Mouse (Mus musculus): ENCODE data around the gene 9530053A07Rik. TPM values are rescaled to one million over a fixed set of nuclear protein-coding genes. Genes with fewer than 3 reads are reported as not detected.

The 9530053A07Rik gene
- polyA plus RNA-seq, 1 experiment from 2014 or later: not detected

DNA sequence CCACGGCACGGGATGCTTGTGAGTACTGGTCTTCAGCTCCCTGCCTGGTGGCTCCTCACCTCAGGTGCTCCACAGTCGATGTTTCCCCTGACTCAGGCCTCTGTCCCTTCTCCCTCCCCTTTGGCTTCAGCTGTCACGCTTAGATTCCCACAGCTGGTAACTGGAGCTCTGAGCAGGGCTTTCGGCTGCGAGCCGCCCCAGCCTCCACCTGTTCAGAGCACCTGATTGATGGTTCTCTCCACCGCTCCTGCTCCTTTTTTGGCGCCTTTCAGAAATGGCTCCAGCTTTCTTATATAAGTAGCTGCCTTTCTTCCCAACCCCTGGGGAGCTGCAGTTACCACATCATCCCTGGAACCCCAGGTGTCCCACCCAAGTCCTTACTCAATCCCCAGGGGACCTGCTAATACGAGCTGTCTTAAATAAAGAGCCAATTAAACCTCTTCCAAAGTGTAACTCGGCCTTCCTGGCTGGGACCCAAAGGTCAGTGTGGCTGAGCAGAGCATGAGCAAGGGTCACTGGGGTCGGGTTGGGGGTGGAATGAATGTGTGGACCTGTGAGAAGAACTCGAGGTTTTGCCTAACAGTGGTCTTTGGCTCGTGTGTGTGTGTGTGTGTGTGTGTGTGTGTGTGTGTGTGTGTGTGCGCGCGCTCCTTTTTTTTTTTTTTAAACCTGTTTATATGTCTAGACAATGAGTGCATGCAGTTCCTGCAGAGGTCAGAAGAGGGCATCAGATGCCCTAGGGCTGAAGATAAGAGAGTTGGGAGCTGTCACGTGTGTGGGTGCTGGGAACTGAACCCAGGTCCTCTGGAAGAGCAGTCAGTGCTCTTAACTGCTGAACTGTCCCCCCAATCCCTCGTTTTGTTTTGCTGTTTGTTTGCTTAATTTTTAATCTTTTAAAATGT lies 74.2 kb downstream of the 9530053A07Rik start:
- WGBS: 43% methylated on average over 16 of the region's 19 CpGs
- no peaks in the 10 kb centered on the region for H3K36me3 ChIP-seq (ENCODE audit: control insufficient read depth, insufficient read depth, low read length)
- H3K27ac ChIP-seq (ENCODE audit: low read depth, low read length): no peak overlapping the region; the same call in 1 of the 2 replicates
- no peak for DNase-seq (ENCODE audit: low spot score)
- H3K4me2 ChIP-seq: no peak overlapping the region
- no peaks in the 10 kb centered on the region for H3K4me1 ChIP-seq (replicated peaks; ENCODE audit: control insufficient read depth, insufficient read depth, low read length)
- no peak for ATAC-seq (replicated peaks; ENCODE audit: low FRiP score)
- no peaks in the 10 kb centered on the region for H3K9me3 ChIP-seq (ENCODE audit: control insufficient read depth, low read length)
- H3K4me3 ChIP-seq (ENCODE audit: low read depth, low read length): no peak overlapping the region
- H3K9ac ChIP-seq (ENCODE audit: low read depth, low read length): no peak overlapping the region
- H3K27me3 ChIP-seq (replicated peaks; ENCODE audit: control insufficient read depth, insufficient read depth, low read length): no peaks in the 10 kb centered on the region

DNA sequence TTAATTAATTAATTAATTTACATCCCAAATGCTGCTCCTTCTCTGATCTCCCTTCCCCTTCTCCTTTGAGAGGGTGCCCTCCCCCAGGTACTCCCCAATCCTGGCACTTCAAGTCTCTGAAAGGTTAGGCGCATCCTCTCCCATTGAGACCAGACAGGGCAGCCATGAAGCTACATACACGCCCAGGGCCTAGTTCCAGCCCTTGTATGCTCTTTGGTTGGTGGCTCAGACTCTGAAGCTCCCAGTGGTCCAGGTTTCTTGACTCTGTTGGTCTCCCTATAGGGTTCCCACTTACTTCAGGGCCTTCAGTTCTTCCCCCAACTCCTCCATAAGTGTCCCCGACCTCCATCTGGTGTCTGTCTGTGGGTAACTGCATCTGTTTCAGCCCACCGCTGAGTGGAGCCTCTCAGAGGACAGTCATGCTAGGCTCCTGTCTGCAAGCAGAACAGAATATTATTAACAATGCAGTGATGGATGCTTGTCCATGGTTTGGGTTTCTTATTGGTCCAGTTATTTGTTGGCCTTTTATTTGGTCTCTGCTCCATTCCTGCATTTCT lies 76.9 kb downstream of the 9530053A07Rik start:
- Histone ChIP-seq H3K4me1 (replicated peaks; ENCODE audit: control insufficient read depth, insufficient read depth, low read length) (no peaks in the 10 kb centered on the region), H3K9ac (ENCODE audit: low read depth, low read length) (no peak overlapping the region), H3K4me2 (no peak overlapping the region), H3K4me3 (ENCODE audit: low read depth, low read length) (no peak overlapping the region), H3K27me3 (replicated peaks; ENCODE audit: control insufficient read depth, insufficient read depth, low read length) (no peaks in the 10 kb centered on the region), H3K27ac (ENCODE audit: low read depth, low read length) (no peak overlapping the region), H3K36me3 (ENCODE audit: control insufficient read depth, insufficient read depth, low read length) (no peaks in the 10 kb centered on the region), H3K9me3 (ENCODE audit: control insufficient read depth, low read length) (no peaks in the 10 kb centered on the region)
- WGBS: 62% methylated on average over 4 of the region's 4 CpGs
- DNase-seq (ENCODE audit: low spot score) (no peak), ATAC-seq (replicated peaks; ENCODE audit: low FRiP score) (no peak)

DNA sequence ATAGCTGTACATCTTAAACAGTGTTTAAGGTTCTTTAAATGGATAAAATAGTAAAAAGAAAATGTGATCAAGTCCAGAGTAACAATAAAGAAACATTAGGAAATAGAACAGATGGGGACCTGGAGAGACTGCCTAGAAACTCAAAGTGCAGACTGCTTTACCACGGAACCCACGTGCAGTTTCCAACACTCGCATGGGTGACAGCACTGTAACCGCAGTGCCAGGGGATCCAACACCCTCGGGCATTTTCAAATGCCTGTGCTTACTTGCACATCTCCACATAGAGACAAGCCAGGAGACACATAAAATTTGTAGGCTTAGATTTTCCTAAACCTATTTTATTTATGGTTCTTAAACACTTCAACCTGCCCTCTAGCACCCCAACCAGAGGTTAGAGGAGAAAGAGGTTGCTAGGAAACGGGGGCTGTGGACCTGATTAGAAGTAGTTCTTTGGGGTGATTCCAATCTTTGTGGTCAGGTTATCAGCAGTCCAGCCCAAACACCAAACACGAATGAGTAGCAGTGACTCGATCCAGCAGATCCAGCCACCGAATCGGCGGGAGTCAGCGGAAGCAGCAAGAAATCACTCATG lies 79.2 kb downstream of the 9530053A07Rik start:
- no peak overlapping the region for H3K27ac ChIP-seq (ENCODE audit: low read depth, low read length)
- no peak for DNase-seq (ENCODE audit: low spot score)
- no peaks in the 10 kb centered on the region for H3K27me3 ChIP-seq (replicated peaks; ENCODE audit: control insufficient read depth, insufficient read depth, low read length)
- H3K4me3 ChIP-seq (ENCODE audit: low read depth, low read length): peak overlapping the region; percentile 24; the same call in 1 of the 2 replicates
- H3K36me3 ChIP-seq (ENCODE audit: control insufficient read depth, insufficient read depth, low read length): no peaks in the 10 kb centered on the region
- peak overlapping the region; percentile 31; the same call in 1 of the 2 replicates for H3K9ac ChIP-seq (ENCODE audit: low read depth, low read length)
- 36% methylated on average over 12 of the region's 12 CpGs for WGBS
- H3K4me1 ChIP-seq (replicated peaks; ENCODE audit: control insufficient read depth, insufficient read depth, low read length): no peaks in the 10 kb centered on the region
- no peak for ATAC-seq (replicated peaks; ENCODE audit: low FRiP score)
- H3K4me2 ChIP-seq: peak overlapping the region; percentile 54
- no peaks in the 10 kb centered on the region for H3K9me3 ChIP-seq (ENCODE audit: control insufficient read depth, low read length)

DNA sequence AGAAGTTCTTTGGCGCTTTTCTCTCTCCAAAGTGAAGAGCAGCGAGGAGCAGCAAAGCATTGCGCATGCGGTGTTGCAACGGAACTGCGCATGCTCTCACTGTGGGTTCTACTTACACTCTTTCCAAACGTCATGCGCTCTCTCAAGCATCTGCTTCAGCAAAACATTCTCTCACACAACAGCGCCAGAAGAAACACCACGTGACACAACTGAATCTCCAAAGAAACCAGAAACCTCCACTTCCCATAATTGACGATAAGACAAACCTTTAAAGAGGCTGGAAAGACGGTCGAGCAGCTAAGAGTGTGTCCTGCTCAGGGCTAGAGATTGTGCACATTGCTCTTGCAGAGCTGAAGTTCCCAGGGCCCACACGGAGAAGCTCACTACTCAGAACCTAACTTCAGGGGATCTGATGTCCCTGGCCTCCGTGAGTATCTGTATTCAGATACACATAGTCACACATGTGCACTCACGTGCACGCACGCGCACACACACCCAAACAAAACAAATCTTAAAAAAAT lies 79.8 kb downstream of the 9530053A07Rik start:
- H3K9ac ChIP-seq (ENCODE audit: low read depth, low read length): no peak overlapping the region
- WGBS: 42% methylated on average over 19 of the region's 19 CpGs
- no peaks in the 10 kb centered on the region for H3K27me3 ChIP-seq (replicated peaks; ENCODE audit: control insufficient read depth, insufficient read depth, low read length)
- H3K36me3 ChIP-seq (ENCODE audit: control insufficient read depth, insufficient read depth, low read length): no peaks in the 10 kb centered on the region
- ATAC-seq (replicated peaks; ENCODE audit: low FRiP score) (no peak), DNase-seq (ENCODE audit: low spot score) (no peak)
- peak overlapping the region; percentile 22; the same call in 1 of the 2 replicates for H3K27ac ChIP-seq (ENCODE audit: low read depth, low read length)
- H3K4me2 ChIP-seq: peak overlapping the region; percentile 54
- no peaks in the 10 kb centered on the region for H3K4me1 ChIP-seq (replicated peaks; ENCODE audit: control insufficient read depth, insufficient read depth, low read length)
- H3K9me3 ChIP-seq (ENCODE audit: control insufficient read depth, low read length): no peaks in the 10 kb centered on the region
- H3K4me3 ChIP-seq (ENCODE audit: low read depth, low read length): peak overlapping the region; percentile 24; the same call in 1 of the 2 replicates

DNA sequence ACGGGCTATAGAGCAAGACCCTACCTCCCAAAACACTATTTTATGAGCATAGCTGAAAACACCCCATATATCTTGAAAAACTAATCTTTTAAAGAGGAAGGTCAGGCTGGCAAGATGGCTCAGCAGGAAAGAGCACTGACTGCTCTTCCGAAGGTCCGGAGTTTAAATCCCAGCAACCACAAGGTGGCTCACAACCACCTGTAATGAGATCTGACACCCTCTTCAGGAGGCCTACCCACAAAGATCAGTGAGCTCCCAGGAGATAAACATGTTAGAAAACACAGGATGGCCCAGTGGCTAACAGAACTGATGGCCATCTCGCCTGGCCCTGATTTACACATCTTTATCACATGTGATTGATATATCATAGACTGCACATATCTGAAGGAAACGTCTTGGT lies 81.5 kb downstream of the 9530053A07Rik start:
- 46% methylated on average over 5 of the region's 5 CpGs for WGBS
- H3K9ac ChIP-seq (ENCODE audit: low read depth, low read length): no peak overlapping the region

DNA sequence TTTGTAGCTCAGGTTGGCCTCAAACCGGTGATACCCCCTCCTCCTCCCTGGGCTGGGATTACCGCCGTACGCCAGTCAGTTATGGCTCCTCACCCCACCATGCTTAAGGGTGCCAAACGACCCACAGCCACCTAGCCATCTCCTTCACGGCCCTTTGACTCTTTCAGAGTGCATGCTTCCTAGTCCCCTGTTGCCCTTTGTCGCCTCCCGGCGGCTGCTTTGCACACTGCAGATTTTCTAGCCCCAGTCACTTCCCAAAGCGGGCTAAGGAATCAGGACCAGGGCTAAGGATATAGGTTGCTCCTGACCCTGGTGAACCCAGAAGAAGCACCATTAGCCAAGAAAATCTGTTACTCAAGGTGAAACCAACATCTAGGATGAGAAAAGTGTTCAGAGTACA lies 84.9 kb downstream of the 9530053A07Rik start:
- Histone ChIP-seq H3K4me3 (ENCODE audit: low read depth, low read length) (no peak overlapping the region), H3K27ac (ENCODE audit: low read depth, low read length) (no peak overlapping the region), H3K9ac (ENCODE audit: low read depth, low read length) (no peak overlapping the region), H3K36me3 (ENCODE audit: control insufficient read depth, insufficient read depth, low read length) (no peaks in the 10 kb centered on the region), H3K4me2 (no peak overlapping the region), H3K4me1 (replicated peaks; ENCODE audit: control insufficient read depth, insufficient read depth, low read length) (no peaks in the 10 kb centered on the region), H3K9me3 (ENCODE audit: control insufficient read depth, low read length) (no peaks in the 10 kb centered on the region), H3K27me3 (replicated peaks; ENCODE audit: control insufficient read depth, insufficient read depth, low read length) (no peaks in the 10 kb centered on the region)
- DNase-seq (ENCODE audit: low spot score): no peak
- ATAC-seq (replicated peaks; ENCODE audit: low FRiP score): no peak
- 35% methylated on average over 10 of the region's 10 CpGs for WGBS

More for the DNA sequence above, 81.5 kb downstream of the 9530053A07Rik start:
- no peak overlapping the region for H3K4me3 ChIP-seq (ENCODE audit: low read depth, low read length)
- H3K36me3 ChIP-seq (ENCODE audit: control insufficient read depth, insufficient read depth, low read length): no peaks in the 10 kb centered on the region
- H3K9me3 ChIP-seq (ENCODE audit: control insufficient read depth, low read length): no peaks in the 10 kb centered on the region
- DNase-seq (ENCODE audit: low spot score): no peak
- no peaks in the 10 kb centered on the region for H3K27me3 ChIP-seq (replicated peaks; ENCODE audit: control insufficient read depth, insufficient read depth, low read length)
- no peak overlapping the region for H3K4me2 ChIP-seq
- ATAC-seq (replicated peaks; ENCODE audit: low FRiP score): no peak
- H3K4me1 ChIP-seq (replicated peaks; ENCODE audit: control insufficient read depth, insufficient read depth, low read length): no peaks in the 10 kb centered on the region
- H3K27ac ChIP-seq (ENCODE audit: low read depth, low read length): no peak overlapping the region

Other genes starting within 250 kb of the 9530053A07Rik start
- gene Zfp974, start 200.0 kb upstream of the 9530053A07Rik start, polyA plus RNA-seq (2014; fragmentation: Nextera tagmentation; extraction: Ambion mirVana): 3.5 and 4.4 TPM in 2 replicates
- 14.1 and 15.4 TPM in 2 replicates for gene Zfp780b, start 150.3 kb upstream of the 9530053A07Rik start, polyA plus RNA-seq (2014; fragmentation: Nextera tagmentation; extraction: Ambion mirVana)
- 6.2 and 6.6 TPM in 2 replicates for gene Zfp850, start 115.4 kb upstream of the 9530053A07Rik start, polyA plus RNA-seq (2014; fragmentation: Nextera tagmentation; extraction: Ambion mirVana)
- 291 and 316 TPM in 2 replicates for gene Psmc4, start 79.4 kb upstream of the 9530053A07Rik start, polyA plus RNA-seq (2014; fragmentation: Nextera tagmentation; extraction: Ambion mirVana)
- gene Fcgbp, start 58.2 kb upstream of the 9530053A07Rik start, polyA plus RNA-seq (2014; fragmentation: Nextera tagmentation; extraction: Ambion mirVana): 0.04 TPM in 1 of 2 replicates, not detected in the other
- 39.9 and 51.2 TPM in 2 replicates for gene Fbl, start 40.2 kb downstream of the 9530053A07Rik start, polyA plus RNA-seq (2014; fragmentation: Nextera tagmentation; extraction: Ambion mirVana)
- gene Dyrk1b, start 50.0 kb downstream of the 9530053A07Rik start, polyA plus RNA-seq (2014; fragmentation: Nextera tagmentation; extraction: Ambion mirVana): 5.2 and 6.0 TPM in 2 replicates
- 3.8 and 4.6 TPM in 2 replicates for gene Eid2, start 138.4 kb downstream of the 9530053A07Rik start, polyA plus RNA-seq (2014; fragmentation: Nextera tagmentation; extraction: Ambion mirVana)
- gene Eid2b, start 148.3 kb downstream of the 9530053A07Rik start, polyA plus RNA-seq (2014; fragmentation: Nextera tagmentation; extraction: Ambion mirVana): 5.9 and 6.5 TPM in 2 replicates
- gene Selenov, start 161.7 kb downstream of the 9530053A07Rik start, polyA plus RNA-seq (2014; fragmentation: Nextera tagmentation; extraction: Ambion mirVana): not detected in 2 replicates
- 0.31 and 0.62 TPM in 2 replicates for gene Dll3, start 172.8 kb downstream of the 9530053A07Rik start, polyA plus RNA-seq (2014; fragmentation: Nextera tagmentation; extraction: Ambion mirVana)
- 217 and 224 TPM in 2 replicates for gene Timm50, start 182.6 kb downstream of the 9530053A07Rik start, polyA plus RNA-seq (2014; fragmentation: Nextera tagmentation; extraction: Ambion mirVana)
- gene Supt5, start 209.3 kb downstream of the 9530053A07Rik start, polyA plus RNA-seq (2014; fragmentation: Nextera tagmentation; extraction: Ambion mirVana): 77.9 and 78.9 TPM in 2 replicates
- 1,377 and 1,547 TPM in 2 replicates for gene Rps16, start 221.2 kb downstream of the 9530053A07Rik start, polyA plus RNA-seq (2014; fragmentation: Nextera tagmentation; extraction: Ambion mirVana)
- gene Plekhg2, start 243.1 kb downstream of the 9530053A07Rik start, polyA plus RNA-seq (2014; fragmentation: Nextera tagmentation; extraction: Ambion mirVana): 29.2 and 34.4 TPM in 2 replicates